8 mouse cellular contexts compared by ENCODE assay signal in genomic region chr11:114668301-114668710, GRCm38 (mm10). TPM values are rescaled to one million over a fixed set of nuclear protein-coding genes. Genes with fewer than 3 reads are reported as not detected.
DNase-seq lines count a peak whose midpoint lies in the region; ATAC-seq and TF ChIP-seq lines count a peak whose summit lies in the region.

TSS of gene Rpl38 (plus strand) at chr11:114668524.

- H3K27ac ChIP-seq in embryonic fibroblast, embryonic 13.5 days (ENCODE audit: insufficient read depth, low read length): peak within 1 kb of the TSS; percentile 71
- peak within 1 kb of the TSS; percentile 94 for H3K27ac ChIP-seq in limb, embryonic 13.5 days
- peak within 1 kb of the TSS; percentile 90 for H3K27ac ChIP-seq in midbrain, embryonic 15.5 days

- TF ChIP-seq POLR2A in embryonic fibroblast, embryonic 13.5 days (IDR thresholded peaks at IDR 0.05; ENCODE audit: low read depth, low read length): peak; percentile 98

- DNase-seq in B cell, adult 2 months: peak; percentile 94
- peak; percentile 99 for DNase-seq in brain, adult 2 months (ENCODE audit: low read depth, low spot score)
- DNase-seq in heart, adult 9 months (ENCODE audit: low spot score in 2 of 2): peak; percentile 86 to 93
- peak; percentile 97 for DNase-seq in kidney, adult 9 months
- DNase-seq in spleen, adult 18-20 months: peak; percentile 80 to 90

- H3K9ac ChIP-seq in limb, embryonic 13.5 days: peak within 1 kb of the TSS; percentile 94
- H3K9ac ChIP-seq in midbrain, embryonic 15.5 days: peak within 1 kb of the TSS; percentile 90

- ATAC-seq in limb, embryonic 13.5 days (ENCODE audit: low FRiP score, low read depth): peak; percentile 80
- ATAC-seq in midbrain, embryonic 15.5 days (replicated peaks): peak; percentile 91

- peaks cover 12% of the 10 kb centered on the region; the same call in 1 of the 2 replicates for H3K27me3 ChIP-seq in limb, embryonic 13.5 days
- peaks cover 2% of the 10 kb centered on the region; the same call in 1 of the 2 replicates for H3K27me3 ChIP-seq in midbrain, embryonic 15.5 days (replicated peaks)

- H3K4me3 ChIP-seq in embryonic fibroblast, embryonic 13.5 days (ENCODE audit: insufficient read depth, low read length): peak within 1 kb of the TSS; percentile 70
- H3K4me3 ChIP-seq in limb, embryonic 13.5 days: peak within 1 kb of the TSS; percentile 92
- peak within 1 kb of the TSS; percentile 91 for H3K4me3 ChIP-seq in midbrain, embryonic 15.5 days

- 0% methylated on average over 19 of the region's 21 CpGs for WGBS in limb, embryonic 13.5 days
- under 1% methylated on average over 21 of the region's 21 CpGs for WGBS in midbrain, embryonic 15.5 days

- no peak for TF ChIP-seq CTCF in embryonic fibroblast, embryonic 13.5 days (IDR thresholded peaks at IDR 0.05; ENCODE audit: borderline replicate concordance, insufficient read depth, low read length)

- no peaks in the 10 kb centered on the region for H3K9me3 ChIP-seq in limb, embryonic 13.5 days
- no peaks in the 10 kb centered on the region for H3K9me3 ChIP-seq in midbrain, embryonic 15.5 days

- peaks cover 7% of the 10 kb centered on the region; the same call in 1 of the 2 replicates for H3K4me1 ChIP-seq in embryonic fibroblast, embryonic 13.5 days (ENCODE audit: control insufficient read depth, insufficient read depth, low read length)
- peaks cover 24% of the 10 kb centered on the region for H3K4me1 ChIP-seq in limb, embryonic 13.5 days
- H3K4me1 ChIP-seq in midbrain, embryonic 15.5 days: peaks cover 23% of the 10 kb centered on the region

- peaks cover 34% of the 10 kb centered on the region for H3K36me3 ChIP-seq in limb, embryonic 13.5 days
- peaks cover 14% of the 10 kb centered on the region for H3K36me3 ChIP-seq in midbrain, embryonic 15.5 days (replicated peaks)

- H3K4me2 ChIP-seq in limb, embryonic 13.5 days (replicated peaks): peak within 1 kb of the TSS; percentile 92
- peak within 1 kb of the TSS; percentile 70 for H3K4me2 ChIP-seq in midbrain, embryonic 15.5 days

RNA-seq across cellular contexts. Expression of gene Rpl38, which starts in this region (rescaled TPM):
- polyA plus RNA-seq in embryonic fibroblast, embryonic 13.5 days (2011; ENCODE audit: insufficient read length, low read depth, missing spikeins): 1,513 and 1,676 TPM in 2 replicates
- 966 and 986 TPM in 2 replicates for polyA plus RNA-seq in limb, embryonic 13.5 days (2015; fragmentation: Nextera tagmentation; extraction: Ambion mirVana)
- 628 and 640 TPM in 2 replicates for polyA plus RNA-seq in midbrain, embryonic 15.5 days (2015; fragmentation: Nextera tagmentation; extraction: Ambion mirVana)

Comparison
In these comparisons a context has a peak if more than half of its experiments do, and no peak if none do; other contexts are left out.
1. Peak in every context shown above with its lines: DNase-seq, ATAC-seq, H3K4me3 ChIP-seq and H3K27ac ChIP-seq.